Mouse (Mus musculus) intestine, embryonic 14.5 days (tissue): ENCODE measurements at regions not wholly inside any gene's neighbourhood (a gene's known extent, or its start where the extent isn't known, plus 50 kb on each side); places are given as distances from the start of the nearest gene placed in this dataset.

Experiments
- ATAC-seq: fragments of 200-750 bp; cut with Nextera tagmentation; replicated peaks from 2 replicates; pipeline ENCODE4 v1.8.0; 2017; ENCODE audit warnings: low read depth, moderate number of reproducible peaks, moderate TSS enrichment, moderate library complexity; ENCODE audit not compliant: low FRiP score, low TSS enrichment
- DNase-seq: peaks from one replicate; pipeline ENCODE4 v3.0.0-alpha.2; 2018; ENCODE audit warnings: low spot score
- H3K27ac ChIP-seq: fragments of 300-500 bp; sonication (generic); 2 replicates; pipeline ENCODE4 v1.5.1; 2014; ENCODE audit warnings: low read depth, mild to moderate bottlenecking, control low read depth
- H3K27me3 ChIP-seq: fragments of 300-500 bp; sonication (generic); replicated peaks from 2 replicates; pipeline ENCODE4 v1.6.1; 2014; ENCODE audit warnings: low read length, control low read depth; ENCODE audit not compliant: control insufficient read depth, insufficient read depth
- H3K36me3 ChIP-seq: fragments of 300-500 bp; sonication (generic); 2 replicates; pipeline ENCODE4 v1.6.1; 2014; ENCODE audit warnings: low read length, control low read depth; ENCODE audit not compliant: control insufficient read depth, insufficient read depth
- H3K4me1 ChIP-seq: fragments of 300-500 bp; sonication (generic); replicated peaks from 2 replicates; pipeline ENCODE4 v1.6.1; 2014; ENCODE audit warnings: low read length, control low read depth, mixed read lengths; ENCODE audit not compliant: control insufficient read depth, insufficient read depth
- H3K4me2 ChIP-seq: fragments of 300-500 bp; sonication (generic); 2 replicates; pipeline ENCODE4 v1.6.1; 2014; ENCODE audit warnings: low read length
- H3K4me3 ChIP-seq: fragments of 300-500 bp; sonication (generic); 2 replicates; pipeline ENCODE4 v1.5.1; 2014; ENCODE audit warnings: low read depth, low read length, control low read depth, mixed read lengths
- H3K9ac ChIP-seq: fragments of 300-500 bp; sonication (generic); 2 replicates; pipeline ENCODE4 v1.6.1; 2014; ENCODE audit warnings: mild to moderate bottlenecking, low read length
- H3K9me3 ChIP-seq: fragments of 300-500 bp; sonication (generic); 2 replicates; pipeline ENCODE4 v1.6.1; 2016; ENCODE audit warnings: low read length, control low read depth; ENCODE audit not compliant: control insufficient read depth
- WGBS: fragments of 180-500 bp; shearing (Covaris S2); extraction: QIAGEN DNeasy Blood & Tissue Kit; methylation state at CpG from one replicate; pipeline ENCODE4 v1.1.7; 2014; 5-methylcytosine and 5-hydroxymethylcytosine counted together

DNA sequence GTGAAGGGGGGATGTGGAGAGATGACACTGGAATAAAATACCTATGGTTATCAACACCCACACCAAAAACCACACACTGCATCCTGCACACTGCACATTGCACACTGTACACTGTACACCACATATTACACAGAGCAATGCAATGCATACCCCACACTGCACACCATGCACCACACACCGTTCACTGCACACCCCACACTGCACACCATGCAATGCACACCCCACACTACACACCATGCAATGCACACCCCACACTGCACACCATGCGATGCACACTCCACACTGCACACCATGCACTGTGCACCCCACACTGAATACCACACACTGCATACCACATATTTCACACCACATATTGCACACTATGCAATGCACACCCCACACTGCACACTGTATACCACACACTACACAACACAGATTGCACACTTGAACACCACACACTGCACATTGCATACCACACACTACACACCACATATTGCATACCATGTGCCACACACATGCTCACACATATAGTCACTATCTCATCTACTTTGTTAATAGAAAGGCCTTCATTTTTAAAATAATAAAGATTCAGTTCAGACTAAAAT, 255.8 kb upstream of the Lyplal1 start:
- no peaks in the 10 kb centered on the region; the same call in 1 of the 2 replicates for H3K9me3 ChIP-seq
- no peaks in the 10 kb centered on the region for H3K36me3 ChIP-seq
- H3K4me3 ChIP-seq, result no peak overlapping the region
- no peaks in the 10 kb centered on the region for H3K27me3 ChIP-seq
- no peak overlapping the region for H3K9ac ChIP-seq
- no peak overlapping the region for H3K4me2 ChIP-seq
- DNase-seq (no peak), ATAC-seq (no peak)
- 0 out of 2 replicates have a peak, but pooled peaks cover 4% of the 10 kb centered on the region for H3K4me1 ChIP-seq
- H3K27ac ChIP-seq, result no peak overlapping the region
- WGBS, result 91% methylated on average over 2 of the region's 2 CpGs

- DNase-seq (no peak), ATAC-seq (no peak)
- Histone ChIP-seq H3K27me3 (no peaks in the 10 kb centered on the region), H3K9ac (no peak overlapping the region), H3K4me1 (peaks cover 2% of the 10 kb centered on the region; the same call in 1 of the 2 replicates), H3K4me2 (no peak overlapping the region), H3K4me3 (no peak overlapping the region), H3K36me3 (no peaks in the 10 kb centered on the region), H3K9me3 (no peaks in the 10 kb centered on the region), H3K27ac (no peak overlapping the region)
- 82% methylated on average over 4 of the region's 4 CpGs for WGBS
These were observed 246.2 kb upstream of the Lyplal1 start for GRCm38 (mm10) chr1:186363356-186363755.

- 22% methylated on average over 15 of the region's 15 CpGs for WGBS
- Histone ChIP-seq H3K4me3 (no peak overlapping the region), H3K9ac (no peak overlapping the region), H3K4me2 (peak overlapping the region; percentile 22; the same call in 1 of the 2 replicates), H3K4me1 (peaks cover 7% of the 10 kb centered on the region; the same call in 1 of the 2 replicates), H3K36me3 (no peaks in the 10 kb centered on the region), H3K9me3 (no peaks in the 10 kb centered on the region), H3K27ac (no peak overlapping the region), H3K27me3 (no peaks in the 10 kb centered on the region)
- ATAC-seq, result no peak
- DNase-seq, result no peak
These were observed 241.0 kb upstream of the Lyplal1 start for GRCm38 (mm10) chr1:186358011-186358670.

GRCm38 (mm10) chr1:186354742-186355141, 237.6 kb upstream of the Lyplal1 start:
- Histone ChIP-seq H3K9ac (no peak overlapping the region), H3K9me3 (no peaks in the 10 kb centered on the region), H3K4me1 (peaks cover 7% of the 10 kb centered on the region; the same call in 1 of the 2 replicates), H3K27me3 (no peaks in the 10 kb centered on the region), H3K4me3 (no peak overlapping the region), H3K27ac (no peak overlapping the region), H3K4me2 (no peak overlapping the region), H3K36me3 (no peaks in the 10 kb centered on the region)
- ATAC-seq, result no peak
- WGBS, result 49% methylated on average over 6 of the region's 6 CpGs
- no peak for DNase-seq

DNA sequence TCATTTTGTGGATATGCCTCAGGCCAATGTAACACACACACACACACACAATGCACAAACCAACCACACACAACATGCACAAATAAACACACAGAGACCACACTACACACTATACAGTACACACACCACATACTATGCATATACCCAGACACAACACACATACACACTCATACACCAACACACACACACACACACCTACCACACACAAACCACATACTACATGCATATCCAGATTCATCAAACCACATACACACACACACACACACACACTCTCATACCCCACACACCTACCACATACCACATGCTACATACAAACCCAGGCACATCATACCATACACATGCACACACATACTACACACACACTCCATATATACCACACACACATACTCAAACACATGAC, 237.0 kb upstream of the Lyplal1 start:
- DNase-seq (no peak), ATAC-seq (no peak)
- peaks cover 7% of the 10 kb centered on the region; the same call in 1 of the 2 replicates for H3K4me1 ChIP-seq
- no peaks in the 10 kb centered on the region for H3K36me3 ChIP-seq
- no peaks in the 10 kb centered on the region for H3K27me3 ChIP-seq
- H3K4me2 ChIP-seq, result no peak overlapping the region
- H3K9me3 ChIP-seq, result no peaks in the 10 kb centered on the region
- H3K27ac ChIP-seq, result no peak overlapping the region
- H3K4me3 ChIP-seq, result no peak overlapping the region
- no peak overlapping the region for H3K9ac ChIP-seq

- H3K9ac ChIP-seq, result no peak overlapping the region
- ATAC-seq, result no peak
- H3K9me3 ChIP-seq, result no peaks in the 10 kb centered on the region
- no peak overlapping the region for H3K4me2 ChIP-seq
- WGBS, result 86% methylated on average over 4 of the region's 4 CpGs
- H3K27me3 ChIP-seq, result no peaks in the 10 kb centered on the region
- H3K4me3 ChIP-seq, result no peak overlapping the region
- no peak for DNase-seq
- H3K4me1 ChIP-seq, result no peaks in the 10 kb centered on the region
- no peak overlapping the region for H3K27ac ChIP-seq
- H3K36me3 ChIP-seq, result no peaks in the 10 kb centered on the region
These were observed 233.3 kb upstream of the Lyplal1 start for GRCm38 (mm10) chr1:186350381-186350780.

DNA sequence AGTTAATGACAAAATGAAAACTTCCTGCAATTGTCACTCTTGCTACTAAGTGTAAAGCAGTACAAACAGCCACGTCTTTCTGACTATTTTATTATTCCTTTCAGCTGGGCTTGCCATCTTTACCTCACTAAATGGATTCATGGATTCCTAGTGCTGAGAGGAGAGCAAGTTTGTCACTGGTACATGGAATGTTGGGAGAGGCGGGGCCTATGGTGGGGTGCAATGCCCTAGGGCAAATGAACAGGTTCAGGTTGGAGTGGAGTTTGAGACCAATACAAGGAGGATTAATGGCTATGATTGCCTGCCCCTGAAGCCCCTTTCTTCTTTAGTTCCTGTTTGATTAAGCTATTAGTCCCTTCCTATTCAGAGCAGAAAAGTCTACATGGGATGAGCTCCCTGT, 232.9 kb upstream of the Lyplal1 start:
- DNase-seq, result no peak
- Histone ChIP-seq H3K27ac (no peak overlapping the region), H3K9me3 (no peaks in the 10 kb centered on the region), H3K36me3 (no peaks in the 10 kb centered on the region), H3K27me3 (no peaks in the 10 kb centered on the region), H3K9ac (no peak overlapping the region), H3K4me3 (no peak overlapping the region), H3K4me2 (no peak overlapping the region), H3K4me1 (no peaks in the 10 kb centered on the region)
- WGBS, result 88% methylated on average over 2 of the region's 2 CpGs
- ATAC-seq, result no peak

DNA sequence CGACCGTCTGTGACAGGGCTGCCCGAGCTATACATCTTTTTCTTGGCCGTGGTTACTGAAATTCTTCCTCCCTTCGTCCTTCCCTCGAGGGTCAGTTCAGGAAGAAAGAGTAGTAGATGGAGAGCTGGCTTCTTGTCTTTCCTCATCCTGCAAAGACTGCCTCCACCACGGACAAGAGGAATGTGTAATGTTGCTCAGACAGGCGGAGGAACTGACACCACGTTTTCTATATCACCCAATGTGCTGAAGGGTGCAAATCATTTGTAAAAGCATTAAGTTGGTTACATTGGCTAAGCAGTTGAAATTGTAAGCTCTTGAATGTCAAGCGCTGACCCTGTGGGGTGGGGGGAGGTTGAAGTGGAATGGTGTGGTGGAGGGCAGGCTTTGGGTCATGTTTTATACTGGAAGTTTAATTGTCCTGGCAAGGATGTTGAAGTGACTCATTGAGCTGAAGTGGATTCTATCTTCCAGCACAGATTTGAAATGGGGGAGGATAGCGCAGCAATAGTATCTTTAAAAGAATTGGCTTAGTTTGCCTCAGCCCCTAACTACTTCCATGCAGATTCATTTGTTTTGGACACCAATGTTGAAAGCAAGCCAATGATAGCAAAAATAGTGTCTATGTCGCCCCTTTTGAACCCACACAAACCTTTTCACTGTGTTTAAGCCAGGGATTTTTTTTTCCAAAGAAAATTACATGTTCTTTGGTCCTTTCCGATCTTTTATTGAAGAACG, 230.5 kb upstream of the Lyplal1 start:
- Histone ChIP-seq H3K27ac (no peak overlapping the region), H3K4me1 (no peaks in the 10 kb centered on the region), H3K9me3 (no peaks in the 10 kb centered on the region), H3K4me3 (no peak overlapping the region), H3K27me3 (no peaks in the 10 kb centered on the region), H3K4me2 (no peak overlapping the region), H3K9ac (no peak overlapping the region), H3K36me3 (no peaks in the 10 kb centered on the region)
- 71% methylated on average over 14 of the region's 14 CpGs for WGBS
- DNase-seq, result no peak
- ATAC-seq, result no peak
